Mouse (Mus musculus) hindbrain, postnatal 0 days (tissue): Measurements from ENCODE around the gene Zfp445. TPM values are rescaled to one million over a fixed set of nuclear protein-coding genes. Genes with fewer than 3 reads are reported as not detected.
A peak's percentile ranks its signal among the peaks of the same experiment; 100 is the strongest.

Source experiments
- ATAC-seq: fragments of 200-750 bp; cut with Nextera tagmentation; 2 replicates; pipeline ENCODE4 v1.8.0; 2017; ENCODE audit warnings: mild to moderate bottlenecking, moderate TSS enrichment, moderate library complexity
- DNase-seq: peaks from one replicate; pipeline ENCODE4 v3.0.0-alpha.2; 2015; ENCODE audit warnings: low spot score
- H3K27ac ChIP-seq: fragments of 300-500 bp; sonication (generic); 2 replicates; pipeline ENCODE4 v1.5.1; 2014; ENCODE audit warnings: mild to moderate bottlenecking
- H3K27me3 ChIP-seq: fragments of 300-500 bp; sonication (generic); 2 replicates; pipeline ENCODE4 v1.6.1; 2014; ENCODE audit warnings: low read length, mixed read lengths; ENCODE audit not compliant: insufficient read depth
- H3K36me3 ChIP-seq: fragments of 300-500 bp; sonication (generic); 2 replicates; pipeline ENCODE4 v1.6.1; 2014; ENCODE audit warnings: low read length, mixed read lengths; ENCODE audit not compliant: insufficient read depth
- H3K4me1 ChIP-seq: fragments of 300-500 bp; sonication (generic); 2 replicates; pipeline ENCODE4 v1.6.1; 2014; ENCODE audit warnings: antibody characterized with exemption, low read length, mixed read lengths; ENCODE audit not compliant: insufficient read depth
- H3K4me2 ChIP-seq: fragments of 300-500 bp; sonication (generic); 2 replicates; pipeline ENCODE4 v1.6.1; 2014; ENCODE audit warnings: low read depth, mild to moderate bottlenecking, low read length, moderate library complexity, mixed read lengths
- H3K4me3 ChIP-seq: fragments of 300-500 bp; sonication (generic); 2 replicates; pipeline ENCODE4 v1.5.1; 2014; ENCODE audit warnings: low read length
- H3K9ac ChIP-seq: fragments of 300-500 bp; sonication (generic); replicated peaks from 2 replicates; pipeline ENCODE4 v1.6.1; 2014; ENCODE audit warnings: mild to moderate bottlenecking, low read length, moderate library complexity, mixed read lengths
- H3K9me3 ChIP-seq: fragments of 300-500 bp; sonication (generic); 2 replicates; pipeline ENCODE4 v1.6.1; 2016; ENCODE audit warnings: low read length, mixed read lengths
- CTCF ChIP-seq: IDR thresholded peaks from 2 replicates; pipeline ENCODE4 v1.5.1; 2016; ENCODE audit warnings: antibody characterized with exemption, control low read depth, low read depth
- WGBS: fragments of 180-500 bp; shearing (Covaris S2); extraction: QIAGEN DNeasy Blood & Tissue Kit; methylation state at CpG from one replicate; pipeline ENCODE4 v1.1.7; 2014; 5-methylcytosine and 5-hydroxymethylcytosine counted together
- polyA plus RNA-seq: library from polyadenylated mRNA; unstranded; fragments of >200 nt; fragmentation: Nextera tagmentation; extraction: Ambion mirVana; gene quantifications from 2 replicates; pipeline ENCODE4 v1.2.1, GENCODE M21; 2015
- total RNA-seq: library from RNA; depleted of rRNA; stranded (reverse); fragments of >200 nt; gene quantifications from 2 replicates; pipeline ENCODE4 v1.2.3, GENCODE M21; 2014; rRNA removed

Zfp445 gene
- total RNA-seq (138 and 155 TPM in 2 replicates), polyA plus RNA-seq (63.3 and 68.1 TPM in 2 replicates)

GRCm38 (mm10) chr9:122865697-122866166, at the start of gene Zfp445:
Zfp445 (minus strand) TSS chr9:122866006.
- ATAC-seq (peak; percentile 96), DNase-seq (peak; percentile 94)
- peak within 1 kb of the TSS; percentile 75 for H3K4me3 ChIP-seq
- WGBS: under 1% methylated on average over 34 of the region's 34 CpGs
- H3K36me3 ChIP-seq: peaks cover 13% of the 10 kb centered on the region
- H3K27ac ChIP-seq: peak within 1 kb of the TSS; percentile 83
- peak within 1 kb of the TSS; percentile 69 for H3K9ac ChIP-seq
- H3K27me3 ChIP-seq: no peaks in the 10 kb centered on the region
- H3K4me1 ChIP-seq: peaks cover 8% of the 10 kb centered on the region
- peak within 1 kb of the TSS; percentile 71 for H3K4me2 ChIP-seq
- H3K9me3 ChIP-seq: no peaks in the 10 kb centered on the region
- no peak for TF ChIP-seq CTCF

- 13% methylated on average over 32 of the region's 32 CpGs for WGBS
- Histone ChIP-seq H3K36me3 (no peaks in the 10 kb centered on the region), H3K9ac (peak overlapping the region; percentile 61), H3K4me1 (peaks cover 4% of the 10 kb centered on the region; the same call in 1 of the 2 replicates), H3K9me3 (no peaks in the 10 kb centered on the region), H3K27ac (peak overlapping the region; percentile 65), H3K4me3 (peak overlapping the region; percentile 47), H3K27me3 (no peaks in the 10 kb centered on the region), H3K4me2 (peak overlapping the region; percentile 78)
- no peak for TF ChIP-seq CTCF
- ATAC-seq (peak; percentile 99), DNase-seq (peak; percentile 89)
Measured at GRCm38 (mm10) chr9:122902717-122903535, 37.1 kb upstream of the Zfp445 start.

- no peaks in the 10 kb centered on the region for H3K9me3 ChIP-seq
- no peak overlapping the region for H3K9ac ChIP-seq
- H3K4me2 ChIP-seq: no peak overlapping the region
- no peak for DNase-seq
- peaks cover 4% of the 10 kb centered on the region; the same call in 1 of the 2 replicates for H3K4me1 ChIP-seq
- TF ChIP-seq CTCF: no peak
- H3K36me3 ChIP-seq: peaks cover under 1% of the 10 kb centered on the region; the same call in 1 of the 2 replicates
- WGBS: 96% methylated on average over 2 of the region's 2 CpGs
- ATAC-seq: no peak
- no peaks in the 10 kb centered on the region for H3K27me3 ChIP-seq
- no peak overlapping the region for H3K27ac ChIP-seq
- H3K4me3 ChIP-seq: no peak overlapping the region
Measured at GRCm38 (mm10) chr9:122901047-122901446, 35.2 kb upstream of the Zfp445 start.

GRCm38 (mm10) chr9:122886372-122887179, 20.8 kb upstream of the Zfp445 start:
- DNase-seq (peak; percentile 87), ATAC-seq (peak; percentile 95)
- H3K4me2 ChIP-seq: peak overlapping the region; percentile 95
- peak overlapping the region; percentile 74 for H3K4me3 ChIP-seq
- 5% methylated on average over 54 of the region's 54 CpGs for WGBS
- no peaks in the 10 kb centered on the region; the same call in 1 of the 2 replicates for H3K9me3 ChIP-seq
- H3K27ac ChIP-seq: peak overlapping the region; percentile 41; the same call in 1 of the 2 replicates
- 0 out of 2 replicates have a peak, but pooled peaks cover 8% of the 10 kb centered on the region for H3K36me3 ChIP-seq
- H3K9ac ChIP-seq: peak overlapping the region; percentile 63
- no peaks in the 10 kb centered on the region for H3K27me3 ChIP-seq
- no peaks in the 10 kb centered on the region; the same call in 1 of the 2 replicates for H3K4me1 ChIP-seq
- no peak for TF ChIP-seq CTCF

GRCm38 (mm10) chr9:122885385-122885784, 19.6 kb upstream of the Zfp445 start, which contains the start of gene Zkscan7:
Zkscan7 (plus strand) TSS chr9:122885685.
- peak within 1 kb of the TSS; percentile 63; the same call in 1 of the 2 replicates for H3K9ac ChIP-seq
- WGBS: 84% methylated on average over 3 of the region's 3 CpGs

GRCm38 (mm10) chr9:122875145-122875544, 9.3 kb upstream of the Zfp445 start:
- WGBS: 93% methylated on average over 2 of the region's 2 CpGs
- H3K27me3 ChIP-seq: no peaks in the 10 kb centered on the region

More at GRCm38 (mm10) chr9:122885385-122885784, 19.6 kb upstream of the Zfp445 start, which contains the start of gene Zkscan7:
- Histone ChIP-seq H3K27ac (no peak within 1 kb of the TSS), H3K9me3 (no peaks in the 10 kb centered on the region; the same call in 1 of the 2 replicates), H3K4me2 (peak within 1 kb of the TSS; percentile 95), H3K4me3 (peak within 1 kb of the TSS; percentile 74), H3K27me3 (no peaks in the 10 kb centered on the region), H3K4me1 (no peaks in the 10 kb centered on the region; the same call in 1 of the 2 replicates), H3K36me3 (0 out of 2 replicates have a peak, but pooled peaks cover 3% of the 10 kb centered on the region)
- no peak for TF ChIP-seq CTCF
- ATAC-seq (no peak), DNase-seq (no peak)

More at GRCm38 (mm10) chr9:122875145-122875544, 9.3 kb upstream of the Zfp445 start:
- no peak for TF ChIP-seq CTCF
- Histone ChIP-seq H3K27ac (no peak overlapping the region), H3K36me3 (no peaks in the 10 kb centered on the region), H3K9me3 (no peaks in the 10 kb centered on the region), H3K4me1 (no peaks in the 10 kb centered on the region), H3K9ac (no peak overlapping the region), H3K4me2 (no peak overlapping the region), H3K4me3 (no peak overlapping the region)
- DNase-seq (no peak), ATAC-seq (no peak)
